Mouse (Mus musculus) effector memory CD4-positive, alpha-beta T cell, adult 7 months (primary cell): ENCODE data around the gene Ptprt. TPM values are rescaled to one million over a fixed set of nuclear protein-coding genes. Genes with fewer than 3 reads are reported as not detected.

Experiments used
- polyA plus RNA-seq: library from polyadenylated mRNA; unstranded; fragments of 100-300 nt; shearing (Covaris generic); gene quantifications from one replicate; pipeline ENCODE4 v1.2.1, GENCODE M21; 2017

Gene Ptprt
- 0.22 TPM for polyA plus RNA-seq

DNA sequence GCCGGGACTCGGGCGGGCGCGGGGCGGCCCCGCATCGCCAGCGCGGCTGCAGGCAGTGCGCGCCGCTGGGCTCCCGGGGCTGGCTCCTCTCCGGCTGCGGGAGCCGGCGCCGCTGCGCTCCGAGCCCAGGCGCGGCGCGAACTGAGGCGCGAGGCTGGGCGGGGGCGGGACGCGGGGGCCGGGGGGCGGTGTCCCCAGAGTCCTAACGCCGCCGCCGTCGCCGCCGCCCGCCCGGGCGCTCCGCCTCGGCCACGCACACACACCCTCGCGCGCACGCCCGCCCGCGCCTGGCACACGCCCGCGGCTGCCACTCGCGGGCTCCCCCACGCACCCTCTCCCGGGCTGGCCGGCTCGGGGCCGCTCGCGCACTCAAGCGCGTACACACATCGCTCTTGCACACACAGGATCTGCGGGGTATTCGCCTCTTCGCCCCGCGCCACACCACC lies at the start of gene Ptprt:
TSS of gene Ptprt (minus strand) at position 207 of the 446 bp plus-strand sequence.

